Mouse (Mus musculus) cerebellum, adult 8-10 months (tissue): ENCODE measurements around the gene Slc36a2.

Experiments used
- DNase-seq: peaks from one replicate; pipeline ENCODE4 v3.0.0; 2022

The Slc36a2 gene

GRCm38 (mm10) chr11:55184733-55185291 lies at the start of gene Slc36a2:
Slc36a2 (minus strand) TSS chr11:55185077.
- DNase-seq = peak; percentile 71

- DNase-seq = peak; percentile 74
Observed at GRCm38 (mm10) chr11:55234288-55234687, 49.4 kb upstream of the Slc36a2 start.

- no peak for DNase-seq
Observed at GRCm38 (mm10) chr11:55231034-55231433, 46.2 kb upstream of the Slc36a2 start.

GRCm38 (mm10) chr11:55221306-55221705 lies 36.4 kb upstream of the Slc36a2 start:
- no peak for DNase-seq

- no peak for DNase-seq
Observed at GRCm38 (mm10) chr11:55218473-55218872, 33.6 kb upstream of the Slc36a2 start.

- DNase-seq = no peak
Observed at GRCm38 (mm10) chr11:55217880-55218279, 33.0 kb upstream of the Slc36a2 start.

GRCm38 (mm10) chr11:55217418-55217817 lies 32.5 kb upstream of the Slc36a2 start:
- DNase-seq = no peak

GRCm38 (mm10) chr11:55216830-55217229 lies 32.0 kb upstream of the Slc36a2 start:
- DNase-seq = no peak

- no peak for DNase-seq
Observed at GRCm38 (mm10) chr11:55216061-55216460, 31.2 kb upstream of the Slc36a2 start.

- DNase-seq = no peak
Observed at GRCm38 (mm10) chr11:55214978-55215377, 30.1 kb upstream of the Slc36a2 start.

- no peak for DNase-seq
Observed at GRCm38 (mm10) chr11:55214161-55214560, 29.3 kb upstream of the Slc36a2 start.

GRCm38 (mm10) chr11:55213518-55213917 lies 28.6 kb upstream of the Slc36a2 start:
- DNase-seq = no peak

GRCm38 (mm10) chr11:55209626-55210353 lies 24.9 kb upstream of the Slc36a2 start:
- no peak for DNase-seq

- DNase-seq = no peak
Observed at GRCm38 (mm10) chr11:55209032-55209431, 24.2 kb upstream of the Slc36a2 start.

- DNase-seq = no peak
Observed at GRCm38 (mm10) chr11:55208001-55208690, 23.3 kb upstream of the Slc36a2 start.

- peak; percentile 45 for DNase-seq
Observed at GRCm38 (mm10) chr11:55204602-55205001, 19.7 kb upstream of the Slc36a2 start.

- peak; percentile 96 for DNase-seq
Observed at GRCm38 (mm10) chr11:55204159-55204596, 19.3 kb upstream of the Slc36a2 start, which contains the start of gene Slc36a1. Slc36a1 (plus strand) TSS chr11:55204350.

- no peak for DNase-seq
Observed at GRCm38 (mm10) chr11:55197740-55198510, 13.0 kb upstream of the Slc36a2 start.

- no peak for DNase-seq
Observed at GRCm38 (mm10) chr11:55197086-55197485, 12.2 kb upstream of the Slc36a2 start.

- DNase-seq = no peak
Observed at GRCm38 (mm10) chr11:55190216-55190615, 5.3 kb upstream of the Slc36a2 start.

GRCm38 (mm10) chr11:55187777-55188176 lies 2.9 kb upstream of the Slc36a2 start:
- no peak for DNase-seq

- DNase-seq = no peak
Observed at GRCm38 (mm10) chr11:55187292-55187691, 2.4 kb upstream of the Slc36a2 start.

GRCm38 (mm10) chr11:55184246-55184645 lies 631 bp downstream of the Slc36a2 start:
- DNase-seq = no peak
